ENCODE assay signal across 18 mouse cellular contexts in genomic region chr8:116637193-116637592, GRCm38 (mm10).
"Had no signal": no experiment of that assay in that cellular context is flagged by ENCODE, and none has a peak within 500 bp of the region (broad histone marks: within the 10 kb centered on the region; RNA-seq: fewer than 3 reads in every experiment).

No protein-coding gene starts in this region.

- H3K9ac ChIP-seq: limb, embryonic 12.5 days; limb, embryonic 15.5 days; liver, embryonic 14.5 days; liver, postnatal 0 days; lung, embryonic 14.5 days; midbrain, embryonic 12.5 days had no signal

- H3K36me3 ChIP-seq: limb, embryonic 12.5 days; limb, embryonic 15.5 days; midbrain, embryonic 12.5 days had no signal

- DNase-seq: kidney, adult 2 months; layer of hippocampus, postnatal 36 days; left cerebral cortex, postnatal 4 days; liver, postnatal 0 days; lung, embryonic 14.5 days; thymus, adult 18-20 months had no signal

- H3K27ac ChIP-seq: kidney, postnatal 0 days; left cerebral cortex, adult 2 months; limb, embryonic 12.5 days; limb, embryonic 15.5 days; liver, embryonic 14.5 days; macrophage; midbrain, embryonic 12.5 days had no signal

- ATAC-seq: intestine, postnatal 0 days; liver, postnatal 0 days; lung, postnatal 0 days; midbrain, embryonic 16.5 days had no signal

- H3K9me3 ChIP-seq: limb, embryonic 12.5 days; limb, embryonic 15.5 days; midbrain, embryonic 12.5 days had no signal

- H3K4me1 ChIP-seq: limb, embryonic 12.5 days; limb, embryonic 15.5 days; midbrain, embryonic 12.5 days had no signal

- H3K27me3 ChIP-seq: limb, embryonic 12.5 days; limb, embryonic 15.5 days; midbrain, embryonic 12.5 days had no signal

- H3K4me2 ChIP-seq: limb, embryonic 12.5 days; limb, embryonic 15.5 days; liver, embryonic 11.5 days; lung, embryonic 14.5 days; midbrain, embryonic 12.5 days had no signal

- H3K4me3 ChIP-seq: left cerebral cortex, adult 2 months; limb, embryonic 12.5 days; limb, embryonic 15.5 days; midbrain, embryonic 12.5 days; myocyte had no signal
